Mouse (Mus musculus): ENCODE data around the gene C1qbp. TPM values are rescaled to one million over a fixed set of nuclear protein-coding genes. Genes with fewer than 3 reads are reported as not detected.
A peak's percentile ranks its signal among the peaks of the same experiment; 100 is the strongest.

C1qbp gene
- polyA plus RNA-seq, 1 experiment from 2014 or later: 273 TPM

- Histone ChIP-seq H3K9me3 (no peaks in the 10 kb centered on the region), H3K4me3 (peak within 1 kb of the TSS; percentile 71), H3K27ac (peak within 1 kb of the TSS; percentile 86), H3K27me3 (ENCODE audit: insufficient read depth, poor library complexity, severe bottlenecking) (no peaks in the 10 kb centered on the region), H3K36me3 (peaks cover 42% of the 10 kb centered on the region), H3K4me1 (replicated peaks) (peaks cover 20% of the 10 kb centered on the region)
- under 1% methylated on average over 35 of the region's 35 CpGs for WGBS
- peak; percentile 98 for DNase-seq (ENCODE audit: low spot score)
Observed at GRCm38 (mm10) chr11:71004316-71004773, 21.5 kb upstream of the C1qbp start, which contains the start of gene Dhx33. Dhx33 (minus strand) TSS chr11:71004437.

- H3K27me3 ChIP-seq (ENCODE audit: insufficient read depth, poor library complexity, severe bottlenecking): no peaks in the 10 kb centered on the region
- DNase-seq (ENCODE audit: low spot score): peak; percentile 55
- H3K36me3 ChIP-seq: peaks cover 43% of the 10 kb centered on the region
- peak overlapping the region; percentile 71 for H3K4me3 ChIP-seq
- peak overlapping the region; percentile 86 for H3K27ac ChIP-seq
- no peaks in the 10 kb centered on the region for H3K9me3 ChIP-seq
- peaks cover 20% of the 10 kb centered on the region for H3K4me1 ChIP-seq (replicated peaks)
- WGBS: under 1% methylated on average over 49 of the region's 49 CpGs
Observed at GRCm38 (mm10) chr11:71003611-71004315, 20.9 kb upstream of the C1qbp start.

- Histone ChIP-seq H3K27ac (no peak overlapping the region), H3K9me3 (no peaks in the 10 kb centered on the region), H3K36me3 (peaks cover 51% of the 10 kb centered on the region), H3K4me1 (replicated peaks) (peaks cover 20% of the 10 kb centered on the region), H3K27me3 (ENCODE audit: insufficient read depth, poor library complexity, severe bottlenecking) (no peaks in the 10 kb centered on the region), H3K4me3 (no peak overlapping the region)
- no peak for DNase-seq (ENCODE audit: low spot score)
- 89% methylated on average over 4 of the region's 4 CpGs for WGBS
Observed at GRCm38 (mm10) chr11:71001167-71001566, 18.3 kb upstream of the C1qbp start.

GRCm38 (mm10) chr11:70982030-70982429, 796 bp downstream of the C1qbp start:
- Histone ChIP-seq H3K4me3 (peak overlapping the region; percentile 75), H3K27me3 (ENCODE audit: insufficient read depth, poor library complexity, severe bottlenecking) (no peaks in the 10 kb centered on the region), H3K36me3 (peaks cover 77% of the 10 kb centered on the region), H3K9me3 (no peaks in the 10 kb centered on the region), H3K27ac (peak overlapping the region; percentile 88), H3K4me1 (replicated peaks) (peaks cover 13% of the 10 kb centered on the region)
- DNase-seq (ENCODE audit: low spot score): no peak
- 15% methylated on average over 12 of the region's 12 CpGs for WGBS

GRCm38 (mm10) chr11:70980751-70981510, 1.9 kb downstream of the C1qbp start:
- H3K9me3 ChIP-seq: no peaks in the 10 kb centered on the region
- H3K4me1 ChIP-seq (replicated peaks): peaks cover 13% of the 10 kb centered on the region
- 93% methylated on average over 14 of the region's 14 CpGs for WGBS
- H3K36me3 ChIP-seq: peaks cover 77% of the 10 kb centered on the region
- H3K27ac ChIP-seq: no peak overlapping the region
- H3K4me3 ChIP-seq: peak overlapping the region; percentile 75
- H3K27me3 ChIP-seq (ENCODE audit: insufficient read depth, poor library complexity, severe bottlenecking): no peaks in the 10 kb centered on the region
- DNase-seq (ENCODE audit: low spot score): no peak

- no peaks in the 10 kb centered on the region for H3K27me3 ChIP-seq (ENCODE audit: insufficient read depth, poor library complexity, severe bottlenecking)
- no peak for DNase-seq (ENCODE audit: low spot score)
- H3K36me3 ChIP-seq: peaks cover 77% of the 10 kb centered on the region
- 89% methylated on average over 6 of the region's 6 CpGs for WGBS
- no peak overlapping the region for H3K27ac ChIP-seq
- no peaks in the 10 kb centered on the region for H3K9me3 ChIP-seq
- H3K4me3 ChIP-seq: no peak overlapping the region
- peaks cover 13% of the 10 kb centered on the region for H3K4me1 ChIP-seq (replicated peaks)
Observed at GRCm38 (mm10) chr11:70980232-70980631, 2.6 kb downstream of the C1qbp start.

GRCm38 (mm10) chr11:70977293-70977692, 5.5 kb downstream of the C1qbp start:
- no peak for DNase-seq (ENCODE audit: low spot score)
- Histone ChIP-seq H3K4me1 (replicated peaks) (peaks cover 13% of the 10 kb centered on the region), H3K9me3 (no peaks in the 10 kb centered on the region), H3K27ac (no peak overlapping the region), H3K27me3 (ENCODE audit: insufficient read depth, poor library complexity, severe bottlenecking) (no peaks in the 10 kb centered on the region), H3K36me3 (peaks cover 93% of the 10 kb centered on the region), H3K4me3 (no peak overlapping the region)
- 88% methylated on average over 6 of the region's 6 CpGs for WGBS

GRCm38 (mm10) chr11:70975193-70975592, 7.6 kb downstream of the C1qbp start:
- WGBS: 82% methylated on average over 2 of the region's 2 CpGs
- Histone ChIP-seq H3K27ac (no peak overlapping the region), H3K4me3 (no peak overlapping the region), H3K27me3 (ENCODE audit: insufficient read depth, poor library complexity, severe bottlenecking) (no peaks in the 10 kb centered on the region), H3K9me3 (no peaks in the 10 kb centered on the region), H3K36me3 (peaks cover 81% of the 10 kb centered on the region), H3K4me1 (replicated peaks) (peaks cover 8% of the 10 kb centered on the region)
- no peak for DNase-seq (ENCODE audit: low spot score)

- peak; percentile 12 for DNase-seq (ENCODE audit: low spot score)
- Histone ChIP-seq H3K36me3 (peaks cover 69% of the 10 kb centered on the region), H3K27ac (no peak overlapping the region), H3K27me3 (ENCODE audit: insufficient read depth, poor library complexity, severe bottlenecking) (no peaks in the 10 kb centered on the region), H3K9me3 (no peaks in the 10 kb centered on the region), H3K4me3 (no peak overlapping the region), H3K4me1 (replicated peaks) (peaks cover 11% of the 10 kb centered on the region)
- 80% methylated on average over 4 of the region's 4 CpGs for WGBS
Observed at GRCm38 (mm10) chr11:70973947-70974346, 8.9 kb downstream of the C1qbp start.

GRCm38 (mm10) chr11:70972586-70972985, 10.2 kb downstream of the C1qbp start:
- no peaks in the 10 kb centered on the region for H3K27me3 ChIP-seq (ENCODE audit: insufficient read depth, poor library complexity, severe bottlenecking)
- no peak overlapping the region for H3K27ac ChIP-seq
- no peaks in the 10 kb centered on the region for H3K9me3 ChIP-seq
- peaks cover 22% of the 10 kb centered on the region for H3K4me1 ChIP-seq (replicated peaks)
- H3K4me3 ChIP-seq: no peak overlapping the region
- 82% methylated on average over 1 of the region's 1 CpGs for WGBS
- DNase-seq (ENCODE audit: low spot score): no peak
- peaks cover 58% of the 10 kb centered on the region for H3K36me3 ChIP-seq

- Histone ChIP-seq H3K4me1 (replicated peaks) (peaks cover 22% of the 10 kb centered on the region), H3K27ac (peak overlapping the region; percentile 94), H3K27me3 (ENCODE audit: insufficient read depth, poor library complexity, severe bottlenecking) (no peaks in the 10 kb centered on the region), H3K9me3 (no peaks in the 10 kb centered on the region), H3K4me3 (peak overlapping the region; percentile 93), H3K36me3 (peaks cover 54% of the 10 kb centered on the region)
- DNase-seq (ENCODE audit: low spot score): no peak
- 19% methylated on average over 24 of the region's 24 CpGs for WGBS
Observed at GRCm38 (mm10) chr11:70970560-70971540, 12.0 kb downstream of the C1qbp start.

- peaks cover 22% of the 10 kb centered on the region for H3K4me1 ChIP-seq (replicated peaks)
- peak within 1 kb of the TSS; percentile 93 for H3K4me3 ChIP-seq
- H3K27ac ChIP-seq: peak within 1 kb of the TSS; percentile 94
- H3K36me3 ChIP-seq: peaks cover 54% of the 10 kb centered on the region
- H3K9me3 ChIP-seq: no peaks in the 10 kb centered on the region
- H3K27me3 ChIP-seq (ENCODE audit: insufficient read depth, poor library complexity, severe bottlenecking): no peaks in the 10 kb centered on the region
- WGBS: under 1% methylated on average over 43 of the region's 43 CpGs
- DNase-seq (ENCODE audit: low spot score): peak; percentile 95
Observed at GRCm38 (mm10) chr11:70969821-70970559, 12.8 kb downstream of the C1qbp start, which contains the start of the genes Nup88 and Rpain. Nup88 (minus strand) TSS chr11:70969973. Rpain (plus strand) TSS chr11:70970213.

Measured in hindbrain, embryonic 10.5 days (tissue).